Mouse (Mus musculus) forebrain, embryonic 13.5 days (tissue): Measurements from ENCODE around the gene Fgf12. TPM values are rescaled to one million over a fixed set of nuclear protein-coding genes. Genes with fewer than 3 reads are reported as not detected.

Source experiments
- ATAC-seq: fragments of 200-750 bp; cut with Nextera tagmentation; 2 replicates; pipeline ENCODE4 v1.8.0; 2017
- H3K27ac ChIP-seq: fragments of 300-500 bp; sonication (generic); 2 replicates; pipeline ENCODE4 v1.5.1; 2015; ENCODE audit warnings: inconsistent platforms, mild to moderate bottlenecking, moderate library complexity
- H3K27me3 ChIP-seq: fragments of 300-500 bp; sonication (generic); 2 replicates; pipeline ENCODE4 v1.6.1; 2015; ENCODE audit warnings: mild to moderate bottlenecking, inconsistent platforms
- H3K36me3 ChIP-seq: fragments of 300-500 bp; sonication (generic); 2 replicates; pipeline ENCODE4 v1.6.1; 2015; ENCODE audit warnings: mild to moderate bottlenecking, inconsistent platforms; ENCODE audit not compliant: poor library complexity, severe bottlenecking
- H3K4me1 ChIP-seq: fragments of 300-500 bp; sonication (generic); 2 replicates; pipeline ENCODE4 v1.6.1; 2015; ENCODE audit warnings: inconsistent platforms
- H3K4me2 ChIP-seq: fragments of 300-500 bp; sonication (generic); 2 replicates; pipeline ENCODE4 v1.6.1; 2015; ENCODE audit warnings: inconsistent platforms, mild to moderate bottlenecking, moderate library complexity
- H3K4me3 ChIP-seq: fragments of 300-500 bp; sonication (generic); 2 replicates; pipeline ENCODE4 v1.5.1; 2015; ENCODE audit warnings: mild to moderate bottlenecking, inconsistent platforms
- H3K9ac ChIP-seq: fragments of 300-500 bp; sonication (generic); 2 replicates; pipeline ENCODE4 v1.6.1; 2015; ENCODE audit warnings: mild to moderate bottlenecking, inconsistent platforms
- H3K9me3 ChIP-seq: fragments of 300-500 bp; sonication (generic); replicated peaks from 2 replicates; pipeline ENCODE4 v1.6.1; 2016; ENCODE audit warnings: inconsistent platforms
- WGBS: fragments of 180-500 bp; shearing (Covaris S2); methylation state at CpG from one replicate; pipeline ENCODE4 v1.1.7; 2015; 5-methylcytosine and 5-hydroxymethylcytosine counted together
- polyA plus RNA-seq: library from polyadenylated mRNA; unstranded; fragments of >200 nt; fragmentation: Nextera tagmentation; extraction: Ambion mirVana; gene quantifications from 2 replicates; pipeline ENCODE4 v1.2.1, GENCODE M21; 2015

Gene Fgf12
- polyA plus RNA-seq, 1 experiment from 2014 or later, result 6.5 TPM

- Histone ChIP-seq H3K9ac (no peak overlapping the region), H3K36me3 (no peaks in the 10 kb centered on the region), H3K27me3 (no peaks in the 10 kb centered on the region), H3K4me1 (no peaks in the 10 kb centered on the region), H3K4me3 (no peak overlapping the region), H3K27ac (no peak overlapping the region), H3K4me2 (no peak overlapping the region), H3K9me3 (no peaks in the 10 kb centered on the region)
- 83% methylated on average over 6 of the region's 6 CpGs for WGBS
- no peak for ATAC-seq
Observed at GRCm38 (mm10) chr16:28512446-28512845, 240.4 kb downstream of the Fgf12 start.

- H3K27ac ChIP-seq, result no peak overlapping the region
- ATAC-seq, result no peak
Observed at GRCm38 (mm10) chr16:28511413-28511812, 241.5 kb downstream of the Fgf12 start.

GRCm38 (mm10) chr16:28497971-28498607 is 254.8 kb downstream of the Fgf12 start:
- Histone ChIP-seq H3K27ac (no peak overlapping the region), H3K4me3 (no peak overlapping the region), H3K27me3 (no peaks in the 10 kb centered on the region), H3K9ac (no peak overlapping the region), H3K36me3 (no peaks in the 10 kb centered on the region), H3K4me2 (no peak overlapping the region), H3K9me3 (no peaks in the 10 kb centered on the region), H3K4me1 (no peaks in the 10 kb centered on the region)
- ATAC-seq, result peak; percentile 92
- WGBS, result 85% methylated on average over 12 of the region's 12 CpGs

More at GRCm38 (mm10) chr16:28511413-28511812, 241.5 kb downstream of the Fgf12 start:
- no peaks in the 10 kb centered on the region for H3K36me3 ChIP-seq
- no peaks in the 10 kb centered on the region for H3K4me1 ChIP-seq
- H3K27me3 ChIP-seq, result no peaks in the 10 kb centered on the region
- no peaks in the 10 kb centered on the region for H3K9me3 ChIP-seq
- H3K9ac ChIP-seq, result no peak overlapping the region
- 34% methylated on average over 5 of the region's 5 CpGs for WGBS
- H3K4me2 ChIP-seq, result no peak overlapping the region
- H3K4me3 ChIP-seq, result no peak overlapping the region

- Histone ChIP-seq H3K4me2 (peak overlapping the region; percentile 35; the same call in 1 of the 2 replicates), H3K4me1 (peaks cover 14% of the 10 kb centered on the region), H3K27me3 (no peaks in the 10 kb centered on the region), H3K4me3 (no peak overlapping the region), H3K27ac (no peak overlapping the region), H3K9me3 (no peaks in the 10 kb centered on the region), H3K36me3 (no peaks in the 10 kb centered on the region), H3K9ac (no peak overlapping the region; the same call in 1 of the 2 replicates)
- 16% methylated on average over 6 of the region's 6 CpGs for WGBS
- ATAC-seq, result peak; percentile 52; the same call in 1 of the 2 replicates
Observed at GRCm38 (mm10) chr16:28491711-28492110, 261.2 kb downstream of the Fgf12 start.

GRCm38 (mm10) chr16:28490515-28490914 is 262.4 kb downstream of the Fgf12 start:
- no peak overlapping the region for H3K27ac ChIP-seq
- peak; percentile 94 for ATAC-seq

GRCm38 (mm10) chr16:28484920-28485319 is 267.9 kb downstream of the Fgf12 start:
- Histone ChIP-seq H3K27me3 (no peaks in the 10 kb centered on the region), H3K9ac (no peak overlapping the region)
- WGBS, result 77% methylated on average over 3 of the region's 3 CpGs

More at GRCm38 (mm10) chr16:28490515-28490914, 262.4 kb downstream of the Fgf12 start:
- H3K9me3 ChIP-seq, result no peaks in the 10 kb centered on the region
- no peaks in the 10 kb centered on the region for H3K36me3 ChIP-seq
- no peaks in the 10 kb centered on the region for H3K27me3 ChIP-seq
- no peak overlapping the region for H3K4me3 ChIP-seq
- no peak overlapping the region for H3K4me2 ChIP-seq
- H3K4me1 ChIP-seq, result peaks cover 14% of the 10 kb centered on the region
- WGBS, result 8% methylated on average over 6 of the region's 6 CpGs
- no peak overlapping the region for H3K9ac ChIP-seq

GRCm38 (mm10) chr16:28479022-28479421 is 273.8 kb downstream of the Fgf12 start:
- H3K4me3 ChIP-seq, result no peak overlapping the region
- 0 out of 2 replicates have a peak, but pooled peaks cover 5% of the 10 kb centered on the region for H3K9me3 ChIP-seq
- H3K9ac ChIP-seq, result no peak overlapping the region
- no peak overlapping the region for H3K27ac ChIP-seq
- ATAC-seq, result no peak
- H3K27me3 ChIP-seq, result no peaks in the 10 kb centered on the region
- WGBS, result 94% methylated on average over 2 of the region's 2 CpGs
- H3K4me2 ChIP-seq, result no peak overlapping the region
- H3K4me1 ChIP-seq, result no peaks in the 10 kb centered on the region
- no peaks in the 10 kb centered on the region for H3K36me3 ChIP-seq

More at GRCm38 (mm10) chr16:28484920-28485319, 267.9 kb downstream of the Fgf12 start:
- H3K4me3 ChIP-seq, result no peak overlapping the region
- H3K4me2 ChIP-seq, result no peak overlapping the region
- H3K4me1 ChIP-seq, result no peaks in the 10 kb centered on the region
- H3K36me3 ChIP-seq, result no peaks in the 10 kb centered on the region
- ATAC-seq, result no peak; the same call in 1 of the 2 replicates
- H3K27ac ChIP-seq, result no peak overlapping the region
- 0 out of 2 replicates have a peak, but pooled peaks cover 5% of the 10 kb centered on the region for H3K9me3 ChIP-seq

GRCm38 (mm10) chr16:28476651-28477050 is 276.2 kb downstream of the Fgf12 start:
- H3K4me1 ChIP-seq, result no peaks in the 10 kb centered on the region
- no peak for ATAC-seq
- H3K4me2 ChIP-seq, result no peak overlapping the region
- H3K27me3 ChIP-seq, result no peaks in the 10 kb centered on the region
- WGBS, result 94% methylated on average over 4 of the region's 4 CpGs
- no peaks in the 10 kb centered on the region for H3K36me3 ChIP-seq
- H3K4me3 ChIP-seq, result no peak overlapping the region
- no peak overlapping the region for H3K27ac ChIP-seq
- H3K9me3 ChIP-seq, result 0 out of 2 replicates have a peak, but pooled peaks cover 5% of the 10 kb centered on the region
- H3K9ac ChIP-seq, result no peak overlapping the region

GRCm38 (mm10) chr16:28475553-28475952 is 277.3 kb downstream of the Fgf12 start:
- H3K36me3 ChIP-seq, result no peaks in the 10 kb centered on the region
- H3K27me3 ChIP-seq, result no peaks in the 10 kb centered on the region
- H3K4me1 ChIP-seq, result no peaks in the 10 kb centered on the region
- H3K27ac ChIP-seq, result no peak overlapping the region
- 56% methylated on average over 1 of the region's 1 CpGs for WGBS
- H3K9ac ChIP-seq, result no peak overlapping the region
- H3K9me3 ChIP-seq, result 0 out of 2 replicates have a peak, but pooled peaks cover under 1% of the 10 kb centered on the region
- no peak for ATAC-seq
- no peak overlapping the region for H3K4me2 ChIP-seq
- no peak overlapping the region for H3K4me3 ChIP-seq

GRCm38 (mm10) chr16:28454821-28455220 is 298.0 kb downstream of the Fgf12 start:
- Histone ChIP-seq H3K9me3 (no peaks in the 10 kb centered on the region), H3K4me3 (no peak overlapping the region), H3K9ac (no peak overlapping the region), H3K36me3 (no peaks in the 10 kb centered on the region), H3K4me1 (no peaks in the 10 kb centered on the region), H3K27ac (no peak overlapping the region), H3K4me2 (no peak overlapping the region), H3K27me3 (no peaks in the 10 kb centered on the region)
- ATAC-seq, result no peak
- 85% methylated on average over 3 of the region's 3 CpGs for WGBS

- peak; percentile 60 for ATAC-seq
- H3K27me3 ChIP-seq, result peaks cover 30% of the 10 kb centered on the region
- peak overlapping the region; percentile 77 for H3K9ac ChIP-seq
- H3K4me2 ChIP-seq, result peak overlapping the region; percentile 97
- H3K4me1 ChIP-seq, result peaks cover 18% of the 10 kb centered on the region
- 2% methylated on average over 4 of the region's 6 CpGs for WGBS
- no peaks in the 10 kb centered on the region for H3K36me3 ChIP-seq
- H3K27ac ChIP-seq, result peak overlapping the region; percentile 25; the same call in 1 of the 2 replicates
- no peaks in the 10 kb centered on the region for H3K9me3 ChIP-seq
- H3K4me3 ChIP-seq, result peak overlapping the region; percentile 75
Observed at GRCm38 (mm10) chr16:28447114-28447455, 305.8 kb downstream of the Fgf12 start.

GRCm38 (mm10) chr16:28446334-28447113 is 306.3 kb downstream of the Fgf12 start:
- no peaks in the 10 kb centered on the region for H3K36me3 ChIP-seq
- under 1% methylated on average over 72 of the region's 82 CpGs for WGBS
- H3K9ac ChIP-seq, result peak overlapping the region; percentile 77
- no peaks in the 10 kb centered on the region for H3K9me3 ChIP-seq
- H3K27ac ChIP-seq, result peak overlapping the region; percentile 25
- peaks cover 18% of the 10 kb centered on the region for H3K4me1 ChIP-seq
- peak overlapping the region; percentile 97 for H3K4me2 ChIP-seq
- peaks cover 30% of the 10 kb centered on the region for H3K27me3 ChIP-seq
- peak overlapping the region; percentile 75 for H3K4me3 ChIP-seq
- peak; percentile 77 for ATAC-seq
